Comparison of ENCODE assay signal across 17 mouse cellular contexts in the genomic region with DNA sequence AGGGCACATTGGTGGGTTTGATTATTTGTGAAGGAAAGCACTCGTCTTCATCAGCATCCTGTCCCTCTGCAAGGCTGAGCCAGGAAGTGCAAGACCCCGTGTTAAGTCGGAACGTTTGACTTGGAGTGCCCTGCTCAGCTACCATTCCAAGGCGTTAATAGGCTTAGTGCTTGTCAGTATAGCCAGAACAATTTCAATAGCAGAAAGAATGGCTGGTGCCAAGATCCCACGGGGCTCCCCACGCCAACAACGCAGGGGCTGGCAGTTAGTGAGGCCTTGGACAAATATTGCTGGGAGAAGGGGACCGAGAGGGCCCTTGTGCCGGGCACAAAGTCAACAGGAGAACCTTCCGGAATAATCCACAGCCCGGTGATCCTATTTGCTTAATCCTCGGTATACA.
A peak's percentile ranks its signal among the peaks of the same experiment; 100 is the strongest.
DNase-seq lines count a peak whose midpoint lies in the region; ATAC-seq lines count a peak whose summit lies in the region.
"Had no signal": no experiment of that assay in that cellular context is flagged by ENCODE, and none has a peak within 500 bp of the region (broad histone marks: within the 10 kb centered on the region; RNA-seq: fewer than 3 reads in every experiment).

No protein-coding gene starts in this region.

- H3K36me3 ChIP-seq in forebrain, embryonic 15.5 days: no peaks in the 10 kb centered on the region
- H3K36me3 ChIP-seq in forebrain, embryonic 11.5 days (ENCODE audit: control insufficient read depth, insufficient read depth, low read length): no peaks in the 10 kb centered on the region
- H3K36me3 ChIP-seq in midbrain, embryonic 10.5 days: no peaks in the 10 kb centered on the region
- H3K36me3 ChIP-seq in intestine, embryonic 15.5 days: no peaks in the 10 kb centered on the region
- H3K36me3 ChIP-seq: embryonic facial prominence, embryonic 10.5 days had no signal

- no peak overlapping the region for H3K27ac ChIP-seq in forebrain, embryonic 15.5 days (replicated peaks)
- no peak overlapping the region for H3K27ac ChIP-seq in forebrain, embryonic 11.5 days (ENCODE audit: low read depth, low read length)
- 0 out of 2 replicates have a peak overlapping the region, but pooled peaks have one; percentile 33 for H3K27ac ChIP-seq in midbrain, embryonic 10.5 days (replicated peaks)
- H3K27ac ChIP-seq in intestine, embryonic 15.5 days: no peak overlapping the region
- H3K27ac ChIP-seq: embryonic facial prominence, embryonic 10.5 days had no signal

- no peak overlapping the region for H3K4me2 ChIP-seq in forebrain, embryonic 15.5 days (replicated peaks)
- no peak overlapping the region for H3K4me2 ChIP-seq in forebrain, embryonic 11.5 days (ENCODE audit: low read depth, low read length, severe bottlenecking)
- no peak overlapping the region for H3K4me2 ChIP-seq in intestine, embryonic 15.5 days (replicated peaks)
- H3K4me2 ChIP-seq: heart, embryonic 11.5 days had no signal

- no peaks in the 10 kb centered on the region for H3K27me3 ChIP-seq in forebrain, embryonic 15.5 days
- H3K27me3 ChIP-seq in forebrain, embryonic 11.5 days (ENCODE audit: control insufficient read depth, insufficient read depth, low read length): no peaks in the 10 kb centered on the region
- H3K27me3 ChIP-seq in midbrain, embryonic 10.5 days (ENCODE audit: low read depth, poor library complexity, severe bottlenecking): peaks cover 19% of the 10 kb centered on the region
- H3K27me3 ChIP-seq in intestine, embryonic 15.5 days (replicated peaks): no peaks in the 10 kb centered on the region

- peaks cover 5% of the 10 kb centered on the region; the same call in 1 of the 2 replicates for H3K4me1 ChIP-seq in forebrain, embryonic 15.5 days
- H3K4me1 ChIP-seq in forebrain, embryonic 11.5 days (replicated peaks; ENCODE audit: control insufficient read depth, insufficient read depth, low read length): no peaks in the 10 kb centered on the region
- peaks cover 13% of the 10 kb centered on the region for H3K4me1 ChIP-seq in midbrain, embryonic 10.5 days
- H3K4me1 ChIP-seq in intestine, embryonic 15.5 days (replicated peaks): no peaks in the 10 kb centered on the region
- H3K4me1 ChIP-seq: embryonic facial prominence, embryonic 10.5 days had no signal

- no peaks in the 10 kb centered on the region for H3K9me3 ChIP-seq in forebrain, embryonic 15.5 days
- no peaks in the 10 kb centered on the region for H3K9me3 ChIP-seq in forebrain, embryonic 11.5 days (ENCODE audit: control insufficient read depth, low read length)
- H3K9me3 ChIP-seq in midbrain, embryonic 10.5 days (replicated peaks): no peaks in the 10 kb centered on the region
- no peaks in the 10 kb centered on the region for H3K9me3 ChIP-seq in intestine, embryonic 15.5 days
- H3K9me3 ChIP-seq: embryonic facial prominence, embryonic 10.5 days had no signal

- 0 out of 2 replicates have a peak, but pooled peaks have one; percentile 43 for ATAC-seq in forebrain, embryonic 15.5 days (replicated peaks)
- no peak for ATAC-seq in forebrain, embryonic 11.5 days (replicated peaks; ENCODE audit: low FRiP score)
- ATAC-seq in intestine, embryonic 15.5 days: no peak
- ATAC-seq in erythroblast, adult 5-6 weeks (replicated peaks; ENCODE audit: low FRiP score, poor library complexity, severe bottlenecking): no peak

- H3K4me3 ChIP-seq in forebrain, embryonic 15.5 days: no peak overlapping the region
- no peak overlapping the region for H3K4me3 ChIP-seq in forebrain, embryonic 11.5 days (ENCODE audit: low read depth, low read length)
- no peak overlapping the region for H3K4me3 ChIP-seq in midbrain, embryonic 10.5 days
- no peak overlapping the region for H3K4me3 ChIP-seq in intestine, embryonic 15.5 days (replicated peaks)
- H3K4me3 ChIP-seq: embryonic facial prominence, embryonic 10.5 days; myocyte had no signal

- WGBS in forebrain, embryonic 15.5 days: 13% methylated on average over 13 of the region's 13 CpGs
- WGBS in forebrain, embryonic 11.5 days: 50% methylated on average over 13 of the region's 13 CpGs
- 35% methylated on average over 13 of the region's 13 CpGs for WGBS in midbrain, embryonic 10.5 days
- 55% methylated on average over 13 of the region's 13 CpGs for WGBS in intestine, embryonic 15.5 days

- intact Hi-C loops in gastrocnemius, postnatal 14 days (cut with DNase I; ENCODE audit: low total_unique reads): no loop called here

- no peak for DNase-seq in forebrain, embryonic 11.5 days (ENCODE audit: low spot score)
- peak; percentile 30 for DNase-seq in retina, postnatal 1 day
- DNase-seq in retina, embryonic 14.5 days (ENCODE audit: low spot score): no peak
- peak; percentile 30 for DNase-seq in midbrain, embryonic 10.5 days (ENCODE audit: low spot score)
- no peak for DNase-seq in gastrocnemius, postnatal 14 days
- DNase-seq: adrenal gland, postnatal 10 days; cerebellum, postnatal 25 days; gastrocnemius, postnatal 25 days; heart, postnatal 36 days; kidney, adult 11 months; kidney, postnatal 4 days had no signal

- no peak overlapping the region for H3K9ac ChIP-seq in forebrain, embryonic 15.5 days (replicated peaks)
- no peak overlapping the region for H3K9ac ChIP-seq in forebrain, embryonic 11.5 days (ENCODE audit: low read length)
- no peak overlapping the region for H3K9ac ChIP-seq in intestine, embryonic 15.5 days

Comparison
In these comparisons a context has a peak if more than half of its experiments do, and no peak if none do; other contexts are left out.
1. DNase-seq: peak in retina, postnatal 1 day (single experiment) and midbrain, embryonic 10.5 days (single experiment); none in forebrain, embryonic 11.5 days (single experiment), retina, embryonic 14.5 days (single experiment) and gastrocnemius, postnatal 14 days (single experiment).